Mouse (Mus musculus) spleen, adult 2 months (tissue): Measurements from ENCODE around the gene Abcg2.

ENCODE experiments used
- CTCF ChIP-seq: fragments of 200-500 bp; IDR thresholded peaks from 2 replicates; pipeline ENCODE4 v1.5.1; 2011; ENCODE audit warnings: mild to moderate bottlenecking, inconsistent platforms; ENCODE audit not compliant: insufficient read depth, insufficient read length, insufficient replicate concordance; ENCODE audit errors: extremely low read depth
- POLR2A ChIP-seq: fragments of 200-500 bp; IDR thresholded peaks from 2 replicates; pipeline ENCODE4 v1.6.1; 2011; ENCODE audit warnings: low read depth, low read length, inconsistent platforms

DNA sequence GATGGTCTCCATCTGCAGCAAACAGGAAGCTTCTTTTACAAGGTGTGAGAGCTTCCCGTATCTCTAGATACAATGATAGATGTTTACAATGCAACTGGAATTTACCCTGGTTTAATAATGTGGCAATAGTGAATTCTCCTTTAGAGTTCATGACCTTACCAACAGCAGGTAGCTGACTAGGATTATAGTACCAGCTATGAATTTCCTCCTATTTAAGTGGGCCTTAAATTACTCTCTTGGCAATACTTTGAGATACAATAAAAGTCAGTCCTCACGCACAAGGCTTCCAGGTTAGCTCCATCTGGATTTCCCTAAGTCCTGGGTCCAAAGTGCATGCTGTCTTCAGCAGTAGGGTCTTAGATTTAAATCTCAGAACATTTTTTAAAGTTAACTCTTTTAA lies 109.9 kb downstream of the Abcg2 start:
- TF ChIP-seq CTCF (no peak), POLR2A (no peak)
